Mouse (Mus musculus): ENCODE data around the gene Tpcn2.

DNA sequence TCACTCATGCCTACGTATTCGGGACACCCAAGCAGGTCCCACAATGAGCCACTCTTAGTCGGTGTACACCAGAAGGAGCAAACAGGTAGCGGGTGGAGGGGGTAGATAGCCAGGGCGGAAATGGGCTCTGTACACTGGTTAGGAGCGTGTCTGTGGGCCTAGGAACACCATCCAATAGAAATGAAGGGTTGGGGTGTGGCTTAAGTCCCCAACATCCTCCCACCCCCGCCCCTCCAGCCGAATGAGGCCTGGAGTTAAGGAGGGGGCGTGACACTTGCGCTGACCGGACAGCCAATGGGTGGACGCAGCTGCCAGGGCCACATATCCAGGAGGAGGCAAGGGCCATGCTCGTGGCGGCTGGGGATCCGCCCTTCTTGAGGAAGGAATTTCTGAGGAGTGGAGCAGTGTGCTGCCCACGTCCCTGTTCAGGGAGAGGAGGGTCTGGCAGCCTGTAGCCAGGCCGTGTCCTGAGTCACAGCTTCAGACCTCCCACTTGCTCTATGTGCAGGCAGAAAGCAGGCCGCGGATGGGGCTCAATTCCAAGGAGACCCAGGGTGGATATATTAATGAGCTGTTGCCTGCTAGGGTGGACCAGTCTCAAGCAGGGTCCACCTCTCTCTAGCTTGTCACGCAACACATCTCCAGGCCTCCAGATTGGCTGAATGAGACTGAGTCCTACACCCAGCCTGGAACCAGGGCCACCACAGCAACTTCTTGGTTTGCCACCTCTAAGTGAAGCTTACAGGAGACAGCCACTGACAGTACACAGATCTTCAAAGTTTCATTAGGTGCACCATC lies 18.9 kb upstream of the Tpcn2 start:
- no peak for TF ChIP-seq EP300 (optimal IDR thresholded peaks at IDR 0.05)
- TF ChIP-seq CTCF (IDR thresholded peaks at IDR 0.05; ENCODE audit: low read depth): no peak

All from stomach, postnatal 0 days (tissue).